Mouse (Mus musculus): ENCODE data around the gene Ythdf2. TPM values are rescaled to one million over a fixed set of nuclear protein-coding genes. Genes with fewer than 3 reads are reported as not detected.

The Ythdf2 gene
- polyA plus RNA-seq, 1 experiment from 2014 or later: 151 TPM

GRCm38 (mm10) chr4:132137013-132137412, 75.1 kb downstream of the Ythdf2 start:
- WGBS: 82% methylated on average over 7 of the region's 7 CpGs
- Histone ChIP-seq H3K9me3 (no peaks in the 10 kb centered on the region), H3K9ac (replicated peaks) (no peak overlapping the region), H3K27ac (replicated peaks) (no peak overlapping the region), H3K36me3 (no peaks in the 10 kb centered on the region), H3K4me1 (no peaks in the 10 kb centered on the region), H3K4me3 (no peak overlapping the region), H3K4me2 (replicated peaks) (no peak overlapping the region), H3K27me3 (peaks cover 11% of the 10 kb centered on the region)
- no peak for ATAC-seq (ENCODE audit: low FRiP score, low read depth)

Small RNAs within 50 kb of the gene (microRNA-seq; reads per million reads assigned to microRNA genes)
- not detected for gene Gm22033

Other genes with a start within 250 kb of the Ythdf2 start
- 0.15 TPM in 1 of 2 replicates, not detected in the other for gene Gm10300, start 137.6 kb downstream of the Ythdf2 start, polyA plus RNA-seq (2016; fragmentation: Nextera tagmentation; extraction: Ambion mirVana)
- 227 and 251 TPM in 2 replicates for gene Epb41, start 137.0 kb downstream of the Ythdf2 start, polyA plus RNA-seq (2016; fragmentation: Nextera tagmentation; extraction: Ambion mirVana)
- 0.10 TPM in 1 of 2 replicates, not detected in the other for gene Oprd1, start 67.8 kb downstream of the Ythdf2 start, polyA plus RNA-seq (2016; fragmentation: Nextera tagmentation; extraction: Ambion mirVana)
- gene Gmeb1, start 49.3 kb upstream of the Ythdf2 start, polyA plus RNA-seq (2016; fragmentation: Nextera tagmentation; extraction: Ambion mirVana): 44.8 and 46.4 TPM in 2 replicates
- 58.3 and 63.8 TPM in 2 replicates for gene Taf12, start 62.1 kb upstream of the Ythdf2 start, polyA plus RNA-seq (2016; fragmentation: Nextera tagmentation; extraction: Ambion mirVana)
- gene Rab42, start 91.1 kb upstream of the Ythdf2 start, polyA plus RNA-seq (2016; fragmentation: Nextera tagmentation; extraction: Ambion mirVana): 0.42 and 1.5 TPM in 2 replicates
- 79.2 and 80.6 TPM in 2 replicates for gene Trnau1ap, start 117.2 kb upstream of the Ythdf2 start, polyA plus RNA-seq (2016; fragmentation: Nextera tagmentation; extraction: Ambion mirVana)
- gene Rcc1, start 141.3 kb upstream of the Ythdf2 start, polyA plus RNA-seq (2016; fragmentation: Nextera tagmentation; extraction: Ambion mirVana): 90.2 and 92.9 TPM in 2 replicates
- gene Phactr4, start 210.2 kb upstream of the Ythdf2 start, polyA plus RNA-seq (2016; fragmentation: Nextera tagmentation; extraction: Ambion mirVana): 19.7 and 20.7 TPM in 2 replicates

Data from midbrain, embryonic 12.5 days (tissue).